Mouse (Mus musculus): Measurements from ENCODE around the gene Tns1. TPM values are rescaled to one million over a fixed set of nuclear protein-coding genes. Genes with fewer than 3 reads are reported as not detected.

The Tns1 gene
- total and polyA plus RNA-seq, 3 experiments = 0.11 TPM; not detected in 2

GRCm38 (mm10) chr1:74149106-74149885, 25.0 kb upstream of the Tns1 start:
- Histone ChIP-seq H3K79me2 (ENCODE audit: control insufficient read depth, insufficient read depth, low read length, poor library complexity) (no peaks in the 10 kb centered on the region), H3K9ac (ENCODE audit: control insufficient read depth, low read depth, low read length, poor library complexity, severe bottlenecking) (no peak overlapping the region), H3K36me3 (ENCODE audit: control insufficient read depth in 1 of 2, insufficient read depth in 2 of 2, low read length in 2 of 2) (0 out of 4 replicates have a peak, but pooled peaks cover 0 to 3% of the 10 kb centered on the region in 2 experiments), H3K4me1 (ENCODE audit: control insufficient read depth in 1 of 2, insufficient read depth in 2 of 2, low read length in 2 of 2) (peaks cover 0 to 10% of the 10 kb centered on the region in 2 experiments; a peak in 2 of 4 replicates), H3K4me3 (ENCODE audit: control insufficient read depth in 1 of 2, insufficient read depth in 1 of 2, low read depth in 2 of 2, low read length in 2 of 2) (no peak overlapping the region), H3K27me3 (ENCODE audit: control insufficient read depth in 1 of 2, insufficient read depth in 2 of 2, low read length in 2 of 2) (no peaks in the 10 kb centered on the region), H3K27ac (ENCODE audit: control insufficient read depth, low read depth, low read length) (no peak overlapping the region), H3K9me3 (replicated peaks; ENCODE audit: insufficient read depth, low read length) (no peaks in the 10 kb centered on the region)
- TF ChIP-seq SMC3 (IDR thresholded peaks at IDR 0.05; ENCODE audit: low read depth, low read length) = no peak
- no peak for TF ChIP-seq NELFE (IDR thresholded peaks at IDR 0.05; ENCODE audit: low read depth, low read length)
- no peak for TF ChIP-seq GATA1 (IDR thresholded peaks at IDR 0.05; ENCODE audit: low read depth, low read length)
- no peak for TF ChIP-seq EP300 (IDR thresholded peaks at IDR 0.05; ENCODE audit: low read depth in 1 of 2, low read length in 2 of 2)
- TF ChIP-seq ETS1 (IDR thresholded peaks at IDR 0.05; ENCODE audit: low read depth, low read length) = no peak
- TF ChIP-seq POLR2AphosphoS5 (IDR thresholded peaks at IDR 0.05; ENCODE audit: borderline replicate concordance, low read depth, low read length) = no peak
- no peak for TF ChIP-seq ZKSCAN1 (IDR thresholded peaks at IDR 0.05; ENCODE audit: low read depth, low read length)
- no peak for TF ChIP-seq POLR2A (IDR thresholded peaks at IDR 0.05; ENCODE audit: control insufficient read depth in 1 of 2, insufficient read depth in 1 of 2, low read depth in 1 of 2, low read length in 2 of 2, poor library complexity in 1 of 2)
- TF ChIP-seq MEF2A (IDR thresholded peaks at IDR 0.05; ENCODE audit: extremely low read depth, insufficient replicate concordance, low read depth, low read length, poor library complexity, severe bottlenecking) = no peak
- no peak for TF ChIP-seq MAZ (IDR thresholded peaks at IDR 0.05; ENCODE audit: low read depth, low read length)
- no peak for TF ChIP-seq NRF1 (IDR thresholded peaks at IDR 0.05; ENCODE audit: insufficient read depth, low read depth, low read length, poor library complexity, severe bottlenecking)
- no peak for DNase-seq (ENCODE audit: low read depth, low spot score)

- no peak for DNase-seq (ENCODE audit: low read depth, low spot score)
- Histone ChIP-seq H3K27me3 (ENCODE audit: control insufficient read depth in 1 of 2, insufficient read depth in 2 of 2, low read length in 2 of 2) (no peaks in the 10 kb centered on the region), H3K9me3 (replicated peaks; ENCODE audit: insufficient read depth, low read length) (no peaks in the 10 kb centered on the region), H3K27ac (ENCODE audit: control insufficient read depth, low read depth, low read length) (no peak overlapping the region), H3K4me3 (ENCODE audit: control insufficient read depth in 1 of 2, insufficient read depth in 1 of 2, low read depth in 2 of 2, low read length in 2 of 2) (no peak overlapping the region), H3K4me1 (ENCODE audit: control insufficient read depth in 1 of 2, insufficient read depth in 2 of 2, low read length in 2 of 2) (peaks cover 0 to 3% of the 10 kb centered on the region in 2 experiments; a peak in 3 of 4 replicates), H3K9ac (ENCODE audit: control insufficient read depth, low read depth, low read length, poor library complexity, severe bottlenecking) (no peak overlapping the region), H3K79me2 (ENCODE audit: control insufficient read depth, insufficient read depth, low read length, poor library complexity) (no peaks in the 10 kb centered on the region), H3K36me3 (ENCODE audit: control insufficient read depth in 1 of 2, insufficient read depth in 2 of 2, low read length in 2 of 2) (0 out of 4 replicates have a peak, but pooled peaks cover 0 to 3% of the 10 kb centered on the region in 2 experiments)
- TF ChIP-seq CHD1 (IDR thresholded peaks at IDR 0.05; ENCODE audit: low read depth, low read length) = no peak
- TF ChIP-seq MYC (IDR thresholded peaks at IDR 0.05; ENCODE audit: low read depth, low read length) = no peak
- no peak for TF ChIP-seq CHD2 (IDR thresholded peaks at IDR 0.05; ENCODE audit: low read length)
- no peak for TF ChIP-seq MAFK (IDR thresholded peaks at IDR 0.05; ENCODE audit: borderline replicate concordance, low read depth, low read length)
- no peak for TF ChIP-seq TBP (IDR thresholded peaks at IDR 0.05; ENCODE audit: low read depth, low read length)
- no peak for TF ChIP-seq POLR2A (IDR thresholded peaks at IDR 0.05; ENCODE audit: control insufficient read depth in 1 of 2, insufficient read depth in 1 of 2, low read depth in 1 of 2, low read length in 2 of 2, poor library complexity in 1 of 2)
- no peak for TF ChIP-seq USF1 (IDR thresholded peaks at IDR 0.05; ENCODE audit: low read depth, low read length)
- TF ChIP-seq NRF1 (IDR thresholded peaks at IDR 0.05; ENCODE audit: insufficient read depth, low read depth, low read length, poor library complexity, severe bottlenecking) = no peak
- TF ChIP-seq ZKSCAN1 (IDR thresholded peaks at IDR 0.05; ENCODE audit: low read depth, low read length) = no peak
- TF ChIP-seq MEF2A (IDR thresholded peaks at IDR 0.05; ENCODE audit: extremely low read depth, insufficient replicate concordance, low read depth, low read length, poor library complexity, severe bottlenecking) = no peak
- TF ChIP-seq MAZ (IDR thresholded peaks at IDR 0.05; ENCODE audit: low read depth, low read length) = no peak
- no peak for TF ChIP-seq ELF1 (IDR thresholded peaks at IDR 0.05; ENCODE audit: low read depth, low read length)
- TF ChIP-seq E2F4 (IDR thresholded peaks at IDR 0.05; ENCODE audit: borderline replicate concordance, low read depth, low read length) = no peak
- no peak for TF ChIP-seq TCF12 (IDR thresholded peaks at IDR 0.05; ENCODE audit: low read depth, low read length)
- no peak for TF ChIP-seq GABPA (IDR thresholded peaks at IDR 0.05; ENCODE audit: low read depth, low read length)
- no peak for TF ChIP-seq EP300 (IDR thresholded peaks at IDR 0.05; ENCODE audit: low read depth in 1 of 2, low read length in 2 of 2)
- TF ChIP-seq RCOR1 (IDR thresholded peaks at IDR 0.05; ENCODE audit: low read depth, low read length) = no peak
- no peak for TF ChIP-seq SIN3A (IDR thresholded peaks at IDR 0.05; ENCODE audit: low read length)
- TF ChIP-seq USF2 (IDR thresholded peaks at IDR 0.05; ENCODE audit: borderline replicate concordance in 1 of 2, insufficient read depth in 1 of 2, low read depth in 1 of 2, low read length in 2 of 2) = no peak
Measured at GRCm38 (mm10) chr1:74141781-74142180, 17.5 kb upstream of the Tns1 start.
